Mouse (Mus musculus) frontal cortex, postnatal 25 days (tissue): ENCODE measurements around the gene Mlxip.

Source experiments
- DNase-seq, 2 experiments: peaks; one replicate each; pipeline ENCODE4 v3.0.0; 2022; ENCODE audit warnings: low spot score in 2 of 2

Mlxip gene

DNA sequence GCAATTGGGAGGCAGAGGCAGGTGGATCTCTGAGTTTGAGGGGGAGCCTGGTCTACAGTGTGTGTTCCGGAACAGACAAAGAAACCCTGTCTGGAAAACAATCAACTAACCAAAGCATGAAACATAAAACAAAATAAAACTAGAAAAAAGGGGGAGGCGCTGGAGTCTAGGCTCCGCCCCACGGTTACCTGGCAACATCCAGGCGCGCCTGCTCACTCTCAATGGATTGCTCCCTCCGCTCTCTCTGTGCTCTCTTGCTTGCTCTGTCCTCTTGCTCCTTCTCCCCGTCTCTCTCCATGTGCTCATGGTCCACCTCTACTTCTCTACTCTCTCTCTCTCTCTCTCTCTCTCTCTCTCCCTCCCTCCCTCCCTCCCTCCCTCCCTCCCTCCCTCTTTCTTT is 11.9 kb upstream of the Mlxip start:
- DNase-seq = no peak

DNA sequence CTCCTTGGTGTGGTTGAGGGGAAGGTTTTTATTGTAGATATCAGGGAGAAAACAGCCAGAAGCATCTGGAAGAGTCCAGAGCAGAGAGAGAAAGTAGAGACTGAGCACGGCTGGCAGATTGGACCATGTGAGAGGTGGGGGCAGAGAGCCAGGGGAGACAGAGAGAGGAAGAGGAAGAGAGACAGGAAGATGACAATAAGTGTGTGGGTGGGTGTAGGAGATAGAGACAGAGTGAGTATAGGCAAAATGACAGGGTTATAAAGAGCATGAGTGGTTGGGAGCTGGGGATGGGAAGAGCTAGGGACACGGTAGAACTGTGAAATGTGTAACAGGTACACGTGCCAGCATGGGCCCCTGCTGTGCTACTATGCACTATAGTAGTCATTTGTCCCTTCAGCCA is 6.1 kb upstream of the Mlxip start:
- no peak for DNase-seq

DNA sequence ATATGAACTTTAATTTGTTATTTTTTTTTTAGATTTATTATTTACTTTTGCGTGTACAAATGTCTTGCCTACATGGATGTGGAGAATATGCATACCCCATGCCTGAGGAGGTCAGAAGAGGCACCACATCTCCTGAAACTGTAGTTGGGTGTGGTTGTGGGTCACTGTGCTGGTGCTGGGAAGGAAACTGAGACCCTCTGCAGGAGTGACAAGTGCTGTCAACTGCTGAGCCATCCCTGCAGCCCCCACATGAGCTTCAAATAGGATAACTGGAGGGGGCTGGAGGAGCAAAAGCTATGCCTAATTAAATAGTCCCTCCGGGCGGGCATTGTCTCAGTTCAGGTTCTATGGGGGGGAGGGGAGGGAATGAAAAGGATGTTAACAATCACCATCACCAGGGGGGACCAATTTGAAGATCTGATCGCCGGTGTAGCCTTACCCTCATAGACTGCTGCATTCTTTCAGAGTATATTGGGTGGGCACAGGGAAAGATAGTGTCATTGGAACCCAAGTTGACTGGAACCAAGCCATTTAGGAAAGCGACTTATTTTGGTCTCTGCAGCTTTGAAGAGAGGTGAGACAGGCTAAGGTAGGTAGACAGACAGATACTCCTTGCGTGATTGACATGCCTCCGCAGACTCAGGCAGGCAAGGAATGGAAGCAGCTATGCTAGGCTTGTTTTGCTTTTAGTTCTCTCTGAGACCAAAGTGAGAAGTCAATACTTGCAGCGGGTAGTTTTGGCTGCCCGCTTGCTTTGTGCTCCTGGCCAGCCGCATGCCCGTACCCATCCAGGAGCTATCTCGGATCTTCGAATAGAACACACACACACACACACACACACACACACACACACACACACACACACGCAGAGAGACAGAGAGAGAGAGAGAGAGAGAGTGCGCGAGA is 3.8 kb upstream of the Mlxip start:
- no peak for DNase-seq

DNA sequence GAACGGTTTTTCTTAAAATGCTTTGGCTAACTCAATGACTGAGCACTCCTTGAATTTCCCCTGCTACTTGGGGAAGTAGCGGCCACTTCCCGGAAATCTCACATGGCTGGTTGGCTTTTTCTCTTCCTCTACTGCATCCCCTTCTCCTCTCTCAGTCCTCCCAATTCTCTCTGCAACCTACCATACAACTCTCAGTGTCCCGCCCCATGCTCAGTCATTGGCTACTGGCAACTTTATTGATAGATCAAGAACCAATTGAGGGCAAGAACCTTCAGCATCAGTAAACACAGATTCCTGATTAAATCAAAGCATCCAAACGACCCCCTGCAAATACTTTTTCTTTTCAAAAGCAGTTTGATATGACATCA is 3.2 kb upstream of the Mlxip start:
- no peak for DNase-seq

DNA sequence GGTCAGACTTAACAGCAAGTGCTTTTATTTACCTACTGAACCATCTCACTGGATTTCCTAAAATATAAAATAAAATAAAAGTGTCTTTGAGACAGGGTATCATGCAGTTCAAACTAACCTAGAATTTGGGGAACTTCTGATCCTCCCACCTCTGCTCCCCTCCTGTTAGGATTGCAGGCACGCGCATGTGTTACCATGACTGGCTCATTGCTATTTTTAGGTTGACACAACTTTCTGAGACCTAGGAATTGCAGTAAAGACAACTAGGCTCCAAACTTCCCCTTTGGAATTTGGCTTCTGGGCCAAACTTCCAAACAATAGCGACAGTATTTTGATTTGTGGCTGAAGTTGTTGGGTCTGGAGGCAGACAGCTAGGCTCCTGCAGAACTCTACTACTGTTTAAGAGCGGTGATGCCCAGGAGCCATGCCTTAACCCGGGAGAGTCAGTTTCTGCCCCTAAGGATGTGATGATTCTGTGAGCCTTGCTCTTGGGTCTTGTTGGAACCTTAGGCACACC is 754 bp upstream of the Mlxip start:
- DNase-seq = no peak

DNA sequence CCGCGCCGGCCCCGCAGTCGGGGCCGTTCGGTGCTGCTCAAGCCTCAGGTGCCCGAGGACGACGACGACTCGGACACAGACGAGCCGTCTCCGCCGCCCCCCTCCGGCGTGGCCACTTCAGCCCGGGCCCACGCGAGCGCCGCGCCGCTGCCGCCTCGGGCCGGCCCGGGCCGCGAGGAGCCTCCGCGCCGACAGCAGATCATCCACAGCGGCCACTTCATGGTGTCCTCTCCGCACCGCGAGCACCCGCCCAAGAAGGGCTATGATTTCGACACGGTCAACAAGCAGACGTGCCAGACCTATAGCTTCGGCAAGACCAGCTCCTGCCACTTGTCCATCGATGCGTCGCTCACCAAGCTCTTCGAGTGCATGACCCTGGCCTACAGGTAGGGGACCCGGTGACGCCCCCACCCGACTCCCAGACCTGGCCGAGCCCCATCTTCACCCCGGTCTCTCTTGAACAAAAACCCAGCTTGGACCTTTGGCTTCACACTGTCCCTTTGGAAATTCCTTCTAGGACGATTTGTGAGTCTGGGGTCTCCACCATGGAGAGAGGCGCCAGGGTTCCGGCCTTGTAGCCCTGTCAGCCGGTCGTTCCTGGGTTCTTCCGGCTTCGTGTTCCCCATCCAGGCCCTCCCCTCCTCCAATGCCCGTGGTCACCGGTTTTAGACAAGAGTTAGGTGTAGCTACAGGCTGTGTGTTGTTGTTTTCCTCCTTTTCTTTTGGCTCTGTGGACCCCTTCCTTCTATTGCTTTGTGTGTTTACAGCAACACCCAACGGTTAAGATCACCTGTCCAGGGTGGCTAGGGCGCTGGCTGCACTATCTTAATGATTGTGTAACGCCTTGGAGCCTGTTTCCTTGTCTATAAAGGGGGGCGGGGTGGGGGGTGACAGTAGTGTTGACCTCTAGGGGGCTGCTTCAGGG is 621 bp downstream of the Mlxip start:
- DNase-seq = no peak

DNA sequence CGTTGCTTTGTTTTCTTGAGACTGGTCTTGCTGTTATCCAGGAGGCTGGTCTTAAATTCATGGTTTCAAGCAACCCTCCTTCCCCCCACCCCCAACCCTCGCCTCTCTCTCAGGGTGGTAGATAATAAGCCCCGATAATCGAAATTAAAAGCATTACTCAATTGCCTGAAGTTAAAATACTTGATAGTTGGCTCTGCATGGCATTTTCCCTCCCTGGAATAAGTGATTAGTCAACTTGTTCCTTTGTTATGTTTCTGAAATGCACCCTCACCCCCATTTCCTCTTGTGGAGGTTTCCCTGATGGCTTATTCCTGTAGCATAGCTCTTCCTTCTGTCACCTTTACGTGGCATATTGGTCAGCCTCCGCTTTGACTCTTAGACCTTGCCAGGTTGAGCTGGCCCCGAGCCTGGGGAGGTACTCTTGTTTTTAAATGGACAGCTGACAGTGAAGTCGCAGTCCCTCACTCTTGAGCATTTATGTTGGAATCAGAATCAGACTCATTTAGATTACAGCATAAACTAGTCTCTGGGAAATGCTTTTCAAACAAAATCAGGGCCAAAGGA is 2.4 kb downstream of the Mlxip start:
- no peak for DNase-seq

DNA sequence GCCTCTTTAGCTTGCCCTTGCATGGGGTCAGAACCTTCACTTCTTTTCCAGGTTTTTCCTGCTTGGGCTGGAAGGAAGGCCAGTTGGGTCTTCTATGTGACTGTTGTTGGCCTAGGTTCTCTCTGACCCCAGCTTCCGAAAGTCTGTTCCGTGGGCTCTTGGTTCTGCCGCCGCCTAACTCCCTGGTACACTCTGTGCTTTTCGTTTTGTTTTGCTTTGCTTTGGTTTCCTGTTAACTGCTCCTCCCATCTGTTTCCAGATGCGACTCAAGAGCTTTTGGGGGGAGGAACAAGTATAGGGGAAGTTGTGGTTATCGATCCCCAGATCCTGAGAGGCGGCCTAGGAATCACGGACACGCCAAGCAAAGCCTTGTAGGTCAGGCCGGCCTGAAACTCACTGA is 3.2 kb downstream of the Mlxip start:
- DNase-seq = no peak

DNA sequence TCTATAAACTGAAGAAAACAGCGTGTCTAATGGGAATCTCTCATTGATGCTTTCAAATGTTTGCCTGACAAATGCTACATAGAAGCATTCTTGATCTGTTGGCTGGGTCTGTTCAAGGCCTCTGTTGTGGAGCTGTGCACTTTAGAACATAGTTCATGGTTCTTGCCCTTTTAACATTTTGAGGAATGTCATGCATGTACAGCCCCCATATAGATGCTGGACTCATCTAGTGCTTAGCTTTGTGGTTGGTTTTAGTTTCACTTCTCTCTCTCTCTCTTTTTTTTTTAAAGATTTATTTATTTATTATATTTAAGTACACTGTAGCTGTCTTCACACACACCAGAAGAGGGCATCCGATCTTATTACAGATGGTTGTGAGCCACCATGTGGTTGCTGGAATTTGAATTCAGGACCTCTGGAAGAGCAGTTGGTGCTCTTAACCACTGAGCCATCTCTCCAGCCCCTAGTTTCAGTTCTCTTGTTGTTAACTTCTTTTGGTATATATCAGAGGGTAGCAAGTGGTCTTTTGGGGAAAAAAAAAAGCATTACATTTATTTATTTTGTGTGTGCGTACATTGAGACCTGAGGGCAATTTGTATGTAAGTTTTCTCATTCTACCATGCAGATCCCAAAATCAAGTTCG is 4.4 kb downstream of the Mlxip start:
- no peak for DNase-seq

DNA sequence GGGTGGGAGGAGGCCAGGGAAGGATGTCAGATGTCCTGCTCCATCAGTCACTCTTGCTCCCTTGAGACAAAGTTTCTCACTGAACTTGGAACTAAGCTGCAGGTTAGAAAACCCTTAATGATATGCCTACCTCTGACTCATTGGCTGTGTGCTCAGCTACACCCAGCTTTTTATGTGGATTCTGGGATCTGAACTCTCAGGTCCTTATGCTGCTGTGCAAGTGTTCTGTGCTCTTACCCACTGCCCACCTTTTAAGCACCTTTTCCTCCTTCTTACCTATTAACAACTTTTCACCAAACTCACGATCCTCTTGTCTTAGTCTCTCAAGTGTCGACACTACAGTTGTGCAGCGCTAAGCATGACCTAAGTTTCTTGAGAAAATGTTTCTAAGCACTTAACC is 9.9 kb downstream of the Mlxip start:
- no peak for DNase-seq

DNA sequence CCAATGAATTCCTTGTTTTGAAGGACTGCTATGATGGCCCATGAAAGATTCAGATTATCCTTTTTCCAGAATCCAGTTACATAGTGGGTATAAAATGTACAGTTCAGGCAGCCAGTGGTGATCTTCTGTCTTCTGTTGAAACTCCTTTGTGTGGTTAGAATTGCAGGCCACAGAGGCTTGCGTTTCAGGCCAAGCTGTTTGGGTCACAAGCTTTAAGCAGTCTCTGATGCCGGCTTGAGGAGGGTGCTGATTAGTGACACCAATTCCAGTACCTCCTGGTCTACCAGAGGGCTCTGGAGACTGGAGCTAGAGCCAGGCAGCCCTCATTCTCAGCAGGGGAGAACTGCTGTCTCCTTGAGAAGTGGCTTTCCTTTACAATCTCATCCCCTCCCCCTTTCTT is 12.4 kb downstream of the Mlxip start:
- DNase-seq = no peak

DNA sequence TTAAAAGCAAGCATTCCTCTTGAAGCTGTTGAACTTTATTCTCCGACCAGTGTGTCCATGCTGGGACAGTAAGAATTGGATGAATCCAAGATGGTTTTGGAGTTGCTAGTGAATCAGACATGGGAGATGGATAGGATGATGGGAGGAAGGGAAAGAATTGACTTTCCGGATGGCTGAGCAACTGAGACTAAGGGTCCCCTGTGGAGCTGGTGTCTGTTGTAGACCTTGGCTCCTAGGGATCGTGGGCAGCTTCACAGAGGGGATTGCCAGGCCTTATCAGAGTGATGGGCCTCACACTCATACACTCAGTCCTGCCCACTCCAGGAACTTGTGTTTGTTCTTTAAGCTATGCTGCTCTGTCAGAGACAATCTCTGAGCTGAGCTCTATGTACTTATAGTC is 13.6 kb downstream of the Mlxip start:
- DNase-seq = no peak

DNA sequence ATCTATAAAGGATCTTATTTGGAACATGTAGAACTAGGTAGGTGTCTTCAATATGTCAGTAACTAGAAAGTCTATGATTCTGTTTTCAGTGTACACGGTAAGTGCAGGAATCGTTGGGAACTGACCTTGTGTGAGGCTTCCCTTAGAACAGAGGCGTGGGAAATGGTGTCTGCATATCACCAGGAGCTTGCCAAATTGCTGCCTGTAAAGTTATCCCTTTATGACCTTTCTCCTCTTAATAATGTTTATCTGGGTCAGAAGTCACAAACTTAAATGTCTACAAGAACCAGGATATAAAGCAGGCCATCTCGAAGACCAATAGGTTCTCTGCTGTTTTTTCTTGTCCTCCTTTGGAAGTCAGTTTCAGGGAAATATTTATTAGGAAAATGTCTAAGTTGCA is 17.6 kb downstream of the Mlxip start:
- DNase-seq = no peak

DNA sequence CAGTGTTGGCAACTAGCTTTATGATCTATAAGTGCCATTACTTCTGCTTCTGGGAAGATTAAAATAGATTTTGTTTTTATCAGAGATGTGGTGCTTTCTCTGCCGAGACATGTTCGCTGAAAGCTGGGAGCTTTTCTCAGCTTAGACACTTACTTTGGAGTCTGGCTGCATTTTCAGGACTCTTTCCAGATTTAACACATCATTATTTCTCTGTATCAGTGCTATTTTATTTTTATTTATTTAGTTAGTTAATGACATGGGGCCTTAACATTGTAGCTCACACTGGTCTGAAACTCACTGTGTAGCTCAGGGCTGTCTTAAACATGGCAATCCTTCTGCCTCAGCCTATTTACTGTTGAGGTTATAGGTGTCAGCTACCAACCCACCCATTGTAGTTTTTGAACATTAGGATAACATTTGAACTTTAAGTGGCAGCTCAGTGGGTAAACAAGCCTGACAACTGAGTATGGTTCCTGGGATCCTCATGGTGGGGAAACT is 19.3 kb downstream of the Mlxip start:
- no peak for DNase-seq

DNA sequence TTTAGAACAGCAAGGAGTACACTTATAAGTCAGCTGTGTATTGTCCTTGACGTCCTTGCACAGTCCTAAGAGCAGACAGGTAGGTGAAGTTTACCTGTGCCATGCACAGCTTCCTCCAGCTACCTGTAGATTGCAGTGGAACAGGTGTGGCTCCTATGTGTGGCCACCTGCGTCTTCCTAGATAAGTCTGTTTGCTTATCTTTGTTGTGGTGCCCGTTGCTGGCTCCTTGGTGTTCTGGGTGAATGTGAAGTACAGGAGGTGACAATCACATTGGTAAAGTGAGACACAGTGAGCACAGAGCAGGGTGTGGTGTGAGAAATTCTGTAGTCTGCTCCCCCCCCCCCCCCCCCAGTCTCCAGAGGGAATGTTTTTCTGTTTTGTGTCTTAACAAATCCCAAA is 21.6 kb downstream of the Mlxip start:
- DNase-seq = no peak

DNA sequence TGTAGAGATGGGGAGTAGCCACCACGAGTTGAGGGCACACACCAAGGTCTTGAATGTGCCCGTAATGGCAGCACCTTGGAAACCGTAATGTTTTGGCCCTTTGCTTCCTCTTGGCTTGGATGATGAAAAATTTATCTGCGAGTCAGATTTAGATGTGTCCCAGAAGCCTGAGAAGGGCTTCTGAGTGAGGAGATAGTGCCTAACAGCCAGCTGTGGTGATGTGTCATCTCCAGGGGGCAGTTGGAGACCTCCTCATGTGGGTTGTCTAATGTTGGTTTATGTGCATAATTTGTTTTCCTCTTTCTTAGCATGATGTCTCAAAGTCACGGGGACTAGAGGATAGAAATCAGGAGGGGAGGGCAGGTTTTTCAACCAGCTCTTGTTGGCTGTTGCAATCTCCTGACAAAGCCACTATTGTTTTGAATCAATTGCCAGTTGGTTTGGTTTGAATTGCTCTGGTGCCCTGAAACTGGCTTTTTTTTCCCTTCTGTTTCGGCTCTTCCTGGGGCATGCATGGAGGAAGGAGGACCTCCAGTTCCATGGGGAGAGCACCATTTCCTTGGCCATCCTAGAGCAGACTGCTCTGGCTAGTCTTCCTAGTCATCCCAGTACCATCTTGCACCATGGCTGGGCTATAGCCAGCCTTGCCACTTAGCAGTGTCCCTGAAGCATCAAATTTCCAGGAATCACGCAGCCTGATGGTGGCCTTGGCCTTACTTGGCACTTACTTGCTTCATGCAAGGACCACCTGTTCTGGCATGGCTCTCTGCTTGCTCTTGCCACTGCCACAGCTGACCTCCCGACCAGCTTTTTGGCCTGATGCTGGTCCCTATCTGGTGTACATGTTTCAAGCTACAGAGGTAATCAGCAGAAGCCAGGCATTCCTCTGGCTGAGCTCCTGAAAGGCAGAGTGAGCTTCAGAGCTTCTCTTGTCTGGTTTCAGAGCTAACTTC is 22.2 kb downstream of the Mlxip start:
- DNase-seq = no peak

DNA sequence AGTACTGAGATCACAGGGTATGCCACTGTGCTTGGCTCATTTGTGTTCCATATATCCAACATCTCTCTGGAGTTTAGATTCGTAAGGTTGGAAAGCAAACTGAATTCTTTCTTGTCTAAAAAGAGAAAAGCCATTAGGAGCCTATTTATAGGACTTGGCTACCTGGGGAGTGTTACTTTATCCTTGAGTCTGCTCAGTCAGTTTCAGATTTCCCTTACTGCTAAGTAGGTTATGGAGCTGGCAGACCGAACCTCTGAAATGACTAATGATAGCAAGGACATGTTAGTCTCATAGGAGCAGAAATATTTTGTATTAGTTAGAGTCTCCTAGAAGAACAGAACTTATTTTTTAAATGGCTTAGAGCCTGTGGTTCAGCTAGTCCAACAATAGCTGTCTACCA is 29.3 kb downstream of the Mlxip start:
- DNase-seq = no peak

DNA sequence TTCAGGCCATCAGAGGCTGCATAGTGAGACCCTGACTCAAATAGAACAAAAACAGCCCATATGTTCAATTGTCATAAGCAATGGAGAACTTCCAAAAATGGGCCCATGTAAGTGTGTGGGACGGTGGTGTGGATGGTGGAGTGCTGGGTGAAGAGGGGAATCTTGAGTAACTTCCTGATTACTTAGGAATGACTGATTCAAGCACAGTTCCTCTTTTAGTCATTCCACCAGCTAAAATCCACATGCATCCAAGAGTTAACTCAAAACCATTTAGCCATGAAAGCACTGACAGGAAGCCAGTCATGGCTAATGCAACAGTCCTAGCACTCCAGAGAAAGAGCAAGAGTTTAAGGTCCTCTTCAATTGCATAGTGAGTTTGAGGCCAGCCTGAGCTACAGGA is 33.0 kb downstream of the Mlxip start:
- no peak for DNase-seq

DNA sequence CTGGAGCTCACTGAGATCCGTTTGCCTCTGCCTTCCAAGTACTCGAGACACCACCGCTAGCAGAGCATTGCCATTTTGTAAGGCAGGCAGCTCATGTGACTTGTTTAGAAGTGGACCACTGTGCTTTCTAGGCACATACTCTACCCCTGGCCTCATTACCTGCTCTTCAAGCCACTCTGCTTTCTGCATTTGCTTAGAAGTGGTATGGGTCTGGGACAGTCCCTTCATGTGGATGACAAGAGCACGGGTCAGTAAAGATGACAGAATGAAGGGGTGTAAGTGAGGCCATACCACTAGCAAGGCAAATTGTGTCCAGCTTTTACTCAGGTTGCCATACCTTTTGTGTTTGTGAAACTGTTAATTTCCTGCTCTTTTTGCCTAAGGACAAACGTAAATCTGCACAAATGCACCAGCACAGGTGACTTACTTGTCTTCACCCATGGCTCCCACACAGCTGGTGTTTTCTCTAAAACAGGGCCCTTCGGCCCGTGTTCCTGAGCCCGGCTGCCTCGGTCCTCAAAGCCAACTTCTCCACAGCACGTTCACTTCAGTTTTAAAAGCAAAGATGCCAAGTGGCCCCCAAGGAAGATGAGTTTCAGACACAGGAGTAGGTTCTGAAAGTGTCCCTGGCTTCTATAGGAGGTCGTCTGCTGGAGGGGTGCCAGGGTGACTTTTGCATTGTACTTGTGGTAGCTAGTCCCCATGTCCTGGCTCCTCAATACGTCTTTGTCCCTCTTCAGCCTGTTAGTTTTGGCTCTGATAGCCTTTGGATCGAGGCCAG is 37.1 kb downstream of the Mlxip start:
- no peak for DNase-seq
